Mouse (Mus musculus) MEL (cell line): ENCODE measurements around the gene Cnot8.
"Not testable (repeated sequence)": the region's sequence is repeated elsewhere in the genome, so short reads cannot be mapped to it uniquely, and the experiment has no call there.

Source experiments
- NELFE ChIP-seq: IDR thresholded peaks from 2 replicates; pipeline ENCODE4 v1.6.1; 2011; ENCODE audit warnings: low read depth, low read length, improper control_type of control experiment
- SIN3A ChIP-seq: IDR thresholded peaks from 2 replicates; pipeline ENCODE4 v1.6.1; 2012; ENCODE audit warnings: low read length, improper control_type of control experiment, inconsistent platforms
- ZKSCAN1 ChIP-seq: IDR thresholded peaks from 2 replicates; pipeline ENCODE4 v1.6.1; 2012; ENCODE audit warnings: low read depth, mild to moderate bottlenecking, inconsistent platforms, low read length, improper control_type of control experiment, moderate library complexity

- TF ChIP-seq SIN3A, ZKSCAN1, NELFE: not testable (repeated sequence)
These were observed 42.7 kb upstream of the Cnot8 start for GRCm38 (mm10) chr11:58061218-58061617.
